Mouse (Mus musculus) lung, postnatal 0 days (tissue): Measurements from ENCODE around the gene Dscaml1. TPM values are rescaled to one million over a fixed set of nuclear protein-coding genes. Genes with fewer than 3 reads are reported as not detected.

Source experiments
- ATAC-seq: fragments of 200-750 bp; cut with Nextera tagmentation; 2 replicates; pipeline ENCODE4 v1.8.0; 2017; ENCODE audit warnings: moderate library complexity
- DNase-seq: peaks from one replicate; pipeline ENCODE4 v3.0.0-alpha.2; 2016; ENCODE audit warnings: low spot score
- H3K27ac ChIP-seq: fragments of 300-500 bp; sonication (generic); 2 replicates; pipeline ENCODE4 v1.5.1; 2014; ENCODE audit warnings: antibody characterized with exemption, mild to moderate bottlenecking, low read length, mixed read lengths
- H3K27me3 ChIP-seq: fragments of 300-500 bp; sonication (generic); replicated peaks from 2 replicates; pipeline ENCODE4 v1.6.1; 2014; ENCODE audit warnings: low read length, mixed read lengths; ENCODE audit not compliant: insufficient read depth
- H3K36me3 ChIP-seq: fragments of 300-500 bp; sonication (generic); 2 replicates; pipeline ENCODE4 v1.6.1; 2014; ENCODE audit warnings: low read length, mixed read lengths; ENCODE audit not compliant: insufficient read depth
- H3K4me1 ChIP-seq: fragments of 300-500 bp; sonication (generic); 2 replicates; pipeline ENCODE4 v1.6.1; 2014; ENCODE audit warnings: antibody characterized with exemption, low read depth, low read length, mixed read lengths; ENCODE audit not compliant: insufficient read depth
- H3K4me2 ChIP-seq: fragments of 300-500 bp; sonication (generic); replicated peaks from 2 replicates; pipeline ENCODE4 v1.6.1; 2014; ENCODE audit warnings: low read depth, mild to moderate bottlenecking, low read length, moderate library complexity, mixed read lengths
- H3K4me3 ChIP-seq: fragments of 300-500 bp; sonication (generic); 2 replicates; pipeline ENCODE4 v1.5.1; 2014; ENCODE audit warnings: low read depth, low read length
- H3K9ac ChIP-seq: fragments of 300-500 bp; sonication (generic); replicated peaks from 2 replicates; pipeline ENCODE4 v1.6.1; 2014; ENCODE audit warnings: low read depth, mild to moderate bottlenecking
- H3K9me3 ChIP-seq: fragments of 300-500 bp; sonication (generic); 2 replicates; pipeline ENCODE4 v1.6.1; 2016; ENCODE audit warnings: low read length, mixed read lengths
- CTCF ChIP-seq: IDR thresholded peaks from 2 replicates; pipeline ENCODE4 v1.5.1; 2016; ENCODE audit warnings: antibody characterized with exemption, mild to moderate bottlenecking
- EP300 ChIP-seq: IDR thresholded peaks from 2 replicates; pipeline ENCODE4 v1.6.1; 2016; ENCODE audit warnings: antibody characterized with exemption, mild to moderate bottlenecking, control low read depth
- WGBS: fragments of 180-500 bp; shearing (Covaris S2); extraction: QIAGEN DNeasy Blood & Tissue Kit; methylation state at CpG from one replicate; pipeline ENCODE4 v1.1.7; 2014; 5-methylcytosine and 5-hydroxymethylcytosine counted together
- polyA plus RNA-seq: library from polyadenylated mRNA; unstranded; fragments of >200 nt; fragmentation: Nextera tagmentation; extraction: Ambion mirVana; gene quantifications from 2 replicates; pipeline ENCODE4 v1.2.1, GENCODE M21; 2015

Dscaml1 gene
- polyA plus RNA-seq, 1 experiment from 2014 or later = 0.16 TPM

GRCm38 (mm10) chr9:45620920-45621319, 194.5 kb downstream of the Dscaml1 start:
- Histone ChIP-seq H3K4me1 (no peaks in the 10 kb centered on the region), H3K36me3 (no peaks in the 10 kb centered on the region), H3K4me2 (no peak overlapping the region), H3K4me3 (no peak overlapping the region), H3K27me3 (no peaks in the 10 kb centered on the region), H3K9me3 (no peaks in the 10 kb centered on the region), H3K9ac (no peak overlapping the region), H3K27ac (no peak overlapping the region)
- no peak for ATAC-seq
- WGBS = 81% methylated on average over 4 of the region's 4 CpGs
- TF ChIP-seq EP300 = no peak
- TF ChIP-seq CTCF = no peak
- DNase-seq = no peak

DNA sequence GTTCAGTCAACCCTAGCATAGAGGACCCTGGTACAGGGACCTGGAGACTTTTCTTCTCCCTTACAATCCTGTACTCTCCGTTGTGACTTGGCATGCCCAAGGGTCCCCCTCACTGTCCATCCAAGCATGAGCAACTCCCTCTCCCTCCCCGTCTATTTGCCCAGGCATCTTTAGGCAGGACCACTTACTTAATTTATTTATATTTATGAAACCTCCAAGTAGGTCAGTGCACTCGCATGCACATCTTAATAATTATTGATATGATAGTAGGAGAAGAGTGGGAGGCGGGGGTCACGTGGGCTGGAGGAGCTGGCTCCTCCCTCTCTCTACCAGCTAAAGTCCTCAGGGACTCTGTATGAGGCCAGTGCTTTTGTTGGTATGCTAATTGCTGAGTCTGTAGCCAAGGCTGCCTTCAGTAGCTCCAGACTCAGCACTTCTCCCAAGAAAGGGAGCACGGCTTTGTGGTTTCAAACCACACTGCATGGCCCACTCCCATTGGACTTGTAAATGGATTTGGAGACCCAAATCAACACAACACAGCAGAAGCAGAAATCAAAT, 199.5 kb downstream of the Dscaml1 start:
- TF ChIP-seq CTCF (no peak), EP300 (no peak)
- no peaks in the 10 kb centered on the region for H3K27me3 ChIP-seq
- no peak overlapping the region for H3K4me2 ChIP-seq
- no peaks in the 10 kb centered on the region for H3K9me3 ChIP-seq
- no peak overlapping the region for H3K27ac ChIP-seq
- no peaks in the 10 kb centered on the region for H3K4me1 ChIP-seq
- H3K36me3 ChIP-seq = no peaks in the 10 kb centered on the region
- DNase-seq (no peak), ATAC-seq (no peak)
- H3K9ac ChIP-seq = no peak overlapping the region
- 61% methylated on average over 6 of the region's 6 CpGs for WGBS
- no peak overlapping the region for H3K4me3 ChIP-seq

GRCm38 (mm10) chr9:45632520-45632919, 206.1 kb downstream of the Dscaml1 start:
- H3K9ac ChIP-seq = no peak overlapping the region
- H3K9me3 ChIP-seq = no peaks in the 10 kb centered on the region
- no peak overlapping the region for H3K27ac ChIP-seq
- no peaks in the 10 kb centered on the region for H3K36me3 ChIP-seq
- no peak overlapping the region for H3K4me2 ChIP-seq
- 17% methylated on average over 9 of the region's 10 CpGs for WGBS
- no peaks in the 10 kb centered on the region for H3K4me1 ChIP-seq
- no peak for TF ChIP-seq CTCF
- TF ChIP-seq EP300 = no peak
- ATAC-seq (peak; percentile 41; the same call in 1 of the 2 replicates), DNase-seq (no peak)
- no peaks in the 10 kb centered on the region for H3K27me3 ChIP-seq
- no peak overlapping the region for H3K4me3 ChIP-seq

DNA sequence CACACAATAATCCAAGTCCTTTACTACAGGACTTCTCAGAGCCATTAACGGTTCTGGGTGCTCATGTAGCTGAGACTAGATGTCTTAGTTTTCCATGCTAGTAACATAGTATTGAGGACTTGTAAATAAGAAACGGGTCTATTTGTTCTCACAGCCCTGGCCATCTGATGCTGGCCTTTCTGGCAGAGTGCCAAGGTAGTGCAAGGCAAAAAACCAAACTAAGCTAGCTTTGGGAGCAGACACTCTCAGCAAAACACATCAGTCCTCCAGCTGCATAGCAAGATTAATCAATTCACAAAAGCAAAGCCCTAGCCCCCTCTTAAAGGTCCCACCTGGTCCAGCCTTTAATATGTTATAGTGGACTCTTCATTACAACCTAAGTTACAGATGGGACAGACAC, 206.6 kb downstream of the Dscaml1 start:
- ATAC-seq (no peak), DNase-seq (peak; percentile 14)
- Histone ChIP-seq H3K36me3 (no peaks in the 10 kb centered on the region), H3K4me3 (no peak overlapping the region), H3K4me2 (no peak overlapping the region), H3K9ac (no peak overlapping the region), H3K9me3 (no peaks in the 10 kb centered on the region), H3K27ac (no peak overlapping the region), H3K27me3 (no peaks in the 10 kb centered on the region), H3K4me1 (no peaks in the 10 kb centered on the region)
- TF ChIP-seq CTCF (no peak), EP300 (no peak)
- 19% methylated on average over 2 of the region's 2 CpGs for WGBS

DNA sequence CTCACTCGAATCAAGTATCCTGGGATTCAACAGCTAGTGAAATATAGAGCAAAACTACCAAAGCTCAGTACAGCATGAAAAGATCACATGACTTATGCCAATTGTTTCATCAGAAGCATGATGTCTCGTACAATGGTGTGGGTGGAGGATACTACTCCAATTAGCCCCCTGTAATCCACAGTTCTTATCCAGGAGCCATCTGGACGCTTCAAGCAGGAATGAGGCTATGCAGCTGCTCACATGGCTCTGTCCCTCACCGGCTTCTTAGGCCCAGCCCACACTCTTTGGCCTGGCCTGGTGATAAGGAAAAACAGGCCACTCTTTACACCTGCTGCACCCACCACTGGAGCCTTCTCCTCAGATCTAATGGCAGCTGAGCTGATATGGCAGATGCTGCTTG, 208.6 kb downstream of the Dscaml1 start:
- Histone ChIP-seq H3K9ac (no peak overlapping the region), H3K9me3 (no peaks in the 10 kb centered on the region), H3K27me3 (no peaks in the 10 kb centered on the region), H3K4me1 (no peaks in the 10 kb centered on the region), H3K4me2 (no peak overlapping the region), H3K27ac (no peak overlapping the region), H3K4me3 (no peak overlapping the region), H3K36me3 (no peaks in the 10 kb centered on the region)
- DNase-seq = no peak
- no peak for ATAC-seq
- 63% methylated on average over 4 of the region's 4 CpGs for WGBS
- no peak for TF ChIP-seq CTCF

- no peak for TF ChIP-seq CTCF
- no peaks in the 10 kb centered on the region for H3K4me1 ChIP-seq
- H3K36me3 ChIP-seq = no peaks in the 10 kb centered on the region
- H3K4me2 ChIP-seq = no peak overlapping the region
- ATAC-seq (no peak), DNase-seq (no peak)
- no peak overlapping the region for H3K9ac ChIP-seq
- H3K27me3 ChIP-seq = no peaks in the 10 kb centered on the region
- H3K27ac ChIP-seq = no peak overlapping the region
- H3K4me3 ChIP-seq = no peak overlapping the region
- H3K9me3 ChIP-seq = no peaks in the 10 kb centered on the region
- 23% methylated on average over 1 of the region's 1 CpGs for WGBS
Measured at GRCm38 (mm10) chr9:45637346-45637745, 210.9 kb downstream of the Dscaml1 start.
